Mouse (Mus musculus): Measurements from ENCODE around the gene Cep128.

Cep128 gene

DNA sequence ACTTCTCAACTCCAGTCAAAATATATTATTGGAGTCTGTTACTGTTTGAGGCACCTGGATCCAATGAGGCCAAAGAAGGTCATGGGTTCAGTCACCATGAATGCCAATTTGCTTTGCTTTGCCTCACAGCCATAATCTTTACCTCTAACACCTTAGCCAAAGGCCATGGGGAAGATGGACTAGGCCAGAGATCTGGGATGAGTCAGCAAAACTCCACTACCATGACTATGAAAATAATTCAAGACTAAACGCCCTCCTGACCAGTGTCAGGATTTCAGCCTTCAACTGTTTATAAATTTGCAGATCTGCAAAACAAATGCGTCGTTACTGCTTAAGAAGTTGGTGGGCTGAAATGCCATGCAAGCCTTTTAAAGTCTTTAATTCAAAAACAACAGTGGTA, 76.5 kb downstream of the Cep128 start:
- no peak for DNase-seq (ENCODE audit: low read depth)

DNA sequence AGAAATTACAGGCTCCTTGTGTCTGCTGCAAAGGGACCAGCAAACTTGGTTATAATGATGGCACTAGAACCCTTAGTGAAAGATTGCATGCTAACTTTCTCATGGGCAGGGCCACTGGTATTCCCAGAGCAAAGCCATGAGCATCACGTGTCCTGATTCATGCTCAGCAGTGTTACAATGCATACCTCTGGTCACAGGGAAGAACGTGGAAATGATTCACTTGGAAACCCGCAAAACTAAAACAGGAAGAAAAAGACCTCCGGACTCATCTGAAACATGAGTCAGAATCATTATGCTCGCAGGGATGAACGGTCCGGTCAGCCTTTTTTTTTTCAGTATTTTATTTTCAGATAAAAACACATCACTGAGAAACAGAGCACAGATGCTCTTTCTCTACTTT, 78.4 kb downstream of the Cep128 start:
- DNase-seq (ENCODE audit: low read depth), result peak; percentile 90

DNA sequence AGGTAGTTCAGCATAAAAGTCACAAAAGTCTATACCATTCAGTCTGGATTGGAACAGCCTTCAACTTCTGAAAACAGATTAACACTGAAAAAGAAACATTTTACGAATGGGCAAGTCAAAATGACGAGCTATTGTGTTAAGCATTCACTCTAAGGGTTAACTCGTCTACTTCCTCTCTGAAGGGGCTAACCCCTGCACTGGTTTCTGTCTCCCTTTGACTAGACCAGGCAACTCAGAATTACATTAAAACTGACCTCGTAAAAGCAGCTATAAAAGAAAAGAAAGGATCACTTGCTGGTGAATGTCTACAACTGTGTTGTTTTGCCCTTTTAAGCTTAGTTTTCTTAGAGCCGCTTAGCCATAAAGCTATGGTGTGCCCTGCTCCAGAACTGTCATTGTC, 79.2 kb downstream of the Cep128 start:
- no peak for DNase-seq (ENCODE audit: low read depth)

DNA sequence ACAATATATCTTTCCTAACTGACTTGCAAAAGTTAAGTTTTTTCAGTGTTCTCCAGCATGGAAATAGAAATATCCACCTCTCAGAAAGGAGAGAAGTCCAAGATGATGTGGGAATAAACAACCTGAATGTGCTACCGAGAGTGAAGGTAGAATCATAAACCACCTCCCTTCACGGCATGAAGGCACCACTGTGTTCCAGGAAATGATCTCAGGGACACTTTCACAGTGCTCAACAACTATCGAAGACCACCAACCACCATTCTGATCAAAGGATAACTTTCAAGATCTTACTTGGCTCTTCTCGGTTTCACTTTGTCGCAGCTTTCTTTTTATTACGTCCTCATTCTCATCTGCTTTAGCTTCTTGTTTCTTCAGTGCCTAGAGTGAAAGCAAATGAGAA, 85.5 kb downstream of the Cep128 start:
- DNase-seq (ENCODE audit: low read depth), result no peak

DNA sequence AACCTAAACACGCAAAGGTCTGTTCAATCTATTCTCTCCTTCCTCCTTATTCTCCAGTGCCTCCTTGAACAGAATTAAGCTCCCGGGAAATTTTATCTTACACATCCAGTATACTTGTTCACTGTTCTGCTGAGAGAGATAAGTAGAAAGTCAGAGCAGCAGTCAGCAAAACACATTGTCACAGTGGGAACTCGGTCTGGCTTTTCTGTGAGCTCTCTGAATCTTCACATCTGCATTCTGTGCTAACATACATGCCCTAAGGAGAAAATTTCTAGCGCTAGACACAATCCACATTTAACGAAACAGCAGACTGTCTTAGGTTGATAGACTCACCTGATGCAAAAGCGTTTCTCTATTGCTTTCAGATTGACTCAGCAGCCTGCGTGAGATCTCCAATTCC, 88.3 kb downstream of the Cep128 start:
- DNase-seq (ENCODE audit: low read depth), result no peak

DNA sequence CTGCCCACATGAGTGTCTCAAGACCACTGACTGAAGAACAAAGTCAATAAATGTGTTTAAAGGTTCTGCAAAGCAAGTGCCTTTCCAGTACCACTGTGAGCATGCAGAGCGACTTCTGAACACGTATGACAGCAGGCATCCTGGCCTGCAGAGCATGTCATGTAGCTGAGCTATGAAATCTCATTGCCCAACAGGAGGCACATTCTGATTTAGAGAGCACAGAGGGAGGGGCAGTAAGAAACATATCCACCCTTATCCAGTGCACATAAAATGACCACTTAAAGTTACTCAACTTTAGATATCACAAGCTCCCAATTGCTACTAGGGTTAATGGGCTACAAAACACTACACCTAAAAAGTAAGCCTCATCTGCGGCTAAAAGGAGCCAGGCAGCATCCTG, 88.8 kb downstream of the Cep128 start:
- no peak for DNase-seq (ENCODE audit: low read depth)

DNA sequence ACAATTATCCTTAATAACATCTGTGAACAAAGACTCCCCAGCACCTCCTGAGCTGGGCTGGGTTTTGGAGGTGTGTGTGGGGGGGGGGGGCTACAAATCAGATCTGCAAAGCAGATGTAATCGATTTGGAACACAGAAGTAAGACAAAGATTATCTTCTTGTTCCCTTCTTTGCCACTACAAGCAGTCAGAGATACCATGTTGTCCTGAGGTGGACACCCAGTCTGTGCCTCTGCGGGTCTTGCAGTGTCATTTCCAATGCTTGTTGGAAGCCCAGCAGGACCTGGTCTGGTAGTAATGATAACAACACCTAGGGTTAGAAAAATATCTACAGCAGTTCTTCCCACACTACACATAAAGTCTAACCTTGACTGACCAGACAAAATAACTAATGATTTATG, 110.3 kb downstream of the Cep128 start:
- no peak for DNase-seq (ENCODE audit: low read depth)

DNA sequence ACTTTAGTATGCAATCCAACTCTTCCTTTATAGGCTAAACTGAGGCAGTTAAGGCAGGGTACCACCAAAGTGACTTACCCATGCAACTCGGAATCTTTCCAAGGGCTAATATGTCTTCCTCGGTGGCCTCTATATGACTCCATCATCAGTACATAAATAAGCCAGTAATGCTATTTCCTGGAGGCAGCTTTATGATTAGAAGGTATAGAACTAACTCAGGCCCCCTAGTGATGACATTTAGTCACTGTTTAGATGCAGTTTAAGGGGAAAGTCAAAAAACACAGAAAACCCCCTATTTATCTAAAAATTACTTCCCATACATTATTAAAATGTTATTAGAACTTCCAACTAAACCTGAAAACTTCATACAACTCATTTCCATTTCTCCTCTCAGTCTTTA, 114.6 kb downstream of the Cep128 start:
- peak; percentile 28 for DNase-seq (ENCODE audit: low read depth)

DNA sequence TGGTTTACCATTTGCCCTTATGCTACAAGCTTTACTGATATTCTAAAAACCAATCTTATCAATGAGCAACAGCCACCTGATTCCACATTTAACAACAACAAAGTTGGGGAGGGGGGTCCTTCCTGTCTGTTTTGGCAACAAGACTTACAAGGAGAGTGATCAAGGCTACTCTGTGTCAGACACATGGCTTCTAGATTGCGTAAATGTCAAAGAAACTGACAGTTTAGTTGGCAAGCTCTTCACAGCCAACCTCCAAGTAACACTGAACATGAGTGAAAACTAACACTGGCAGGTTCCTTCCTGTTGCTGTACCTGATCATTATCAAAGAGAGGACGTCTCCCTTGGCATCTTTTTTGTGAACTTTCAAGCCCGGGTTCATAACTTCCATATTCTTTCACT, 115.2 kb downstream of the Cep128 start:
- peak; percentile 88 for DNase-seq (ENCODE audit: low read depth)

DNA sequence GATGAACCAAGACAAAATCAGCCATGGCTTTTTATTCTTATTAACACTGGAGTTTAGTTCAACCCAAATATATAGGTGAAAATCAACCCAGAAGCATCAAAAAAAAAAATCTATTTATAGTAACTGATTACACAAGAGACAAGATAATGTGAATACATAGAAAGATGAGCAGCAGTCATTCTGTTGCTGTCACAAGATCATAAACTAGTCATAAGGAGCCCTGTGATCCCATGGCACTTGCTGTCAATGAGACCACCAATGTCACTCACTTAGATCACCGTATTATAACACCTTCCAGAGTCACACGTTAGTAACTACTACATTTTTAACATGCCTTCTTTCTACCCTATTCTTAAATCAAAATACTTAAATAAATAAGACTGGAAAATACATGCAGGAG, 118.2 kb downstream of the Cep128 start:
- no peak for DNase-seq (ENCODE audit: low read depth)

DNA sequence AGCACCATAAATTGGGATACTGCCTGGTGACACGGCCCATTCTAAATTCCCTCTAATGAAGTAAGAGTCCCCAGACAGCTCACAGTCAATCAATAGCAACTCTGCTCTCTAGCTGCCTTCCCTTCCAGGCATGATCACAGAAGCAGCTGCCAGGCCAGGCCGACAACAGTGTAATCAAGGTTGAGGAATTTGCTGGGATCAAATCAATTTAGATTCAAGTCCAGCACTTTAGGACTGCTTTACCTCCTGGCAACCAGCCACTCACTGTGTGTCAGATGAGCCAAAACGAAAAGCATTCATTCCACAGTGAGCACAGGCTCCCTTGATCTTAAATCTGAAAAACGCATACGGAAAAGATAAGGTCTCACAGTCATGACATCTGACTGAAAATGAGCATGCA, 118.7 kb downstream of the Cep128 start:
- no peak for DNase-seq (ENCODE audit: low read depth)

DNA sequence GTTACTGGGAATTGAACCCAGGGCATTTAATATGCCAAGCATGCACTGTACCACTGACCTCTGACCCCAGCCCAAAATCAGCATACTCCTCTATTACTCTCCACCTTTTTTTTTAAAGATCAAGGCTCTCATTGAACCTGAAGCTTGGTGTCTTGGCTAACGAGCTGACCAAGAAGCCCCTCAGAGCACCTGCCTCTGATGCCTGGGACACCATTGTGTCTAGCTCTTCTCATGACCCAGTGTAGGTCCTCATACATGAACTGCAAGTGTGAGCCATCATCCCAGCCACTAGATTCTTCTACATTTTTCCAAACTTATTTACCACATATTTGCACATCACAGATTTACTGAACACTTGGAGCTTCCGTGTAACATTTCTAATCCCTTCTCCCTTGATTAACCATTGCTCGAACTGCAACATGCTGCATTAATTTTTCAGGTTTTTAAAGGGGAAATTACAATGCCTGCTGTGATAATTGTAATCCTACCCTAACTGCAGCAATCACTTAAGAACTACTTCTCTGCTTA, 119.3 kb downstream of the Cep128 start:
- no peak for DNase-seq (ENCODE audit: low read depth)

DNA sequence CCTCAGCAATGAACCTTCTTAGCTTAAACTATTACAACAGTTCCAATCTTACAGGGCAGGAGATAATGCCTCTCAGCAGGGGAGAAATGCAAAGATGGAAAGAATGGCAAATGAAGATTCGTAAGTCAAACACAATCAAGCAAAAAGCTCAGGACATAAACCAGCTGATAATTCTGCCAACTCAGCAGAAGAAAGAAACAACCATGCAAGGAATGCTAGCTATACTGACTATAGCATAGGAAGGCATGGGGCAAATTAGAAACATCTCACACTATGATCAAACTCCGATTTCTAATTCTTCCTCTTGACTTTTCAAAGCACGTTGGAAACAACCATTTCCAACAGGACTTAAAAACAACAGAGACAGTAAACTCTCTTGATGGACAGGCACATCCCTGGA, 120.5 kb downstream of the Cep128 start:
- DNase-seq (ENCODE audit: low read depth), result no peak

DNA sequence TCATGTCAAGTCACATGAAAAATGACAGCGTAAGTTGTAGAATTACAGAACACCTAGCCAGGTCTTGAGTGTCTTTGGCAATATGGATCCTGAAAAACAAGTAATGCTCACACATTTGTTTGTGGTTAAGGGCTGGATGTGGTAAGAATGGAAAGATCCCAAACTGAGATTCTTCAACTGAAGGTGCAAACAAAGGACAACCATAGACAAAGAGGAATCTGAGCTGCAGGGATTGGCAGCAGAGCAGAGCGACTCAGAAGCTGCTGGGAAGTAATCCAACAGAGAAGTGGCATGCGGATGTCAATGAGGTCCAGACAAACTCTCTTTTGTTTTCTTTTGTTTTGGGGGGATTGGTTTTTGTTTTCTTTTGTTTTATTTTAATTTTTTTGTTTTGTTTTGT, 121.4 kb downstream of the Cep128 start:
- DNase-seq (ENCODE audit: low read depth), result peak; percentile 17

DNA sequence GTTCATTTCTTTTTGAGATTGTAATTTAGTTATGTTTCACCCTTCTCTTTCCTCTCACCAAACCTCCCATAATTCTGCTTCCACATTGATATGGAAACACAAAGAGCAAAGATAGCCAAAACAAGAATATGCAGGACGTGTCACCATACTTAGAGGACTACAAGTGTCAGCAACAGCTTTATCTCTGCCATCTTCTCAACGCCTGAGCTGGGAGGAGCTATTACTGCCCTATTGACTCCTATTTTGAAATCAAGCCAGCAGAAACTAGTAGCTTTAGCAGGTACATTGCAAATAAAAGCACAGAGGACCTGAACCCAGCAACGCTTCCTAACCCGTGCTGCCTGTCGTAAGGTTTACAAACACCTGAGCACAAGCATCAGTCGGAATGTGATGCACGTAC, 127.9 kb downstream of the Cep128 start:
- peak; percentile 29 for DNase-seq (ENCODE audit: low read depth)

DNA sequence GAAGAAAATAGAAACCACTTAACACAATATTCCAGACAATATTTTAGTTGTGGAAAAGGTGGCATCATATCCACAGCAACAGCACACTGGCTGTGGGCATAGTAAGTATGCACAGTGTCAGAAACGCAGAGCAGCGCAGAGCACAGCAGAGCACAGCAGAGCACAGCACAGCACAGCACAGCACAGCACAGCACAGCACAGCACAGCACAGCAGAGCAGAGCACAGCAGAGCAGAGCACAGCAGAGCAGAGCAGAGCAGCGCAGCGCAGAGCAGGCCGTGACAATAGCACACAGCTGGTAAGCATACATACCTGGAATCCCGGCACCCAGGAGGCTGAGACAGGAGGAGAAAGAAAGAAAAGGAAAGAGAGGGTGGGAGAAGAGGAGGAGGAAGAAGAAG, 129.4 kb downstream of the Cep128 start:
- DNase-seq (ENCODE audit: low read depth), result no peak

DNA sequence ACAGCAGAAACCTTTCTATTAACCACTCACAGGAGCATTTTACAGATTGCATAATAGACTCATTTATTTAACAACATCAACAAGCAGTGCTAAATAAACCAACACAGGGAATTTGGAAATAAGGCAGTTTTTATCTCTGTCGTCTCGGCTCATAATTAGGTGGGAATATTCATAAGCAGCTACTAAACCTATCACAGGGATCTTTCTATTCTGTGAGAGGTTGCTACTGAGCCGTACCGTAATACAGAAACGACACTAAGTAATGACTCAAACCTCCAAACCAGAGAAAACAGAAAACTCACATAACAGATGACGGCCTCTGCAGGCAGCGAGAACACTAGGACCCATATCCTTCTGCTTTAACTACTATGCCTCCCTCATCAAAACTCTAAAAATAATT, 163.6 kb downstream of the Cep128 start:
- no peak for DNase-seq (ENCODE audit: low read depth)

DNA sequence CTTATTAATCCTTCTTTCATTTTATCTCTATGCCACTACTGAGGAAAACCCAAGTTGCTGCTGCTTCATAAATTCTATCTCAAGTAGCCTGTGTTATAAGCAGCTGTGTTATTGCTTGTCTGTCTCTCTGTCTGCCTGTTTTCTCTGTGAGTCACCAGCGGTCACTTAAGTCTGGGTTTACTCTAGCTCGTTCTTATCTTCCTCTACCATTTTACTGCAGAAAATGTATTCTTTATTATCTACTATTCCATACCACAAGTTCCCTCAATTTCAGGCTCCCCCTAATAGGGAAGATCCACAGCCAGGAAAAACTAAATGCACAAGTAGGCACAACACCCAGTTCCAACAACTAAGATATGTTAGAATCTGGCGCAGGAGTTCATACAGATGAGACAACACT, 178.7 kb downstream of the Cep128 start:
- peak; percentile 17 for DNase-seq (ENCODE audit: low read depth)

DNA sequence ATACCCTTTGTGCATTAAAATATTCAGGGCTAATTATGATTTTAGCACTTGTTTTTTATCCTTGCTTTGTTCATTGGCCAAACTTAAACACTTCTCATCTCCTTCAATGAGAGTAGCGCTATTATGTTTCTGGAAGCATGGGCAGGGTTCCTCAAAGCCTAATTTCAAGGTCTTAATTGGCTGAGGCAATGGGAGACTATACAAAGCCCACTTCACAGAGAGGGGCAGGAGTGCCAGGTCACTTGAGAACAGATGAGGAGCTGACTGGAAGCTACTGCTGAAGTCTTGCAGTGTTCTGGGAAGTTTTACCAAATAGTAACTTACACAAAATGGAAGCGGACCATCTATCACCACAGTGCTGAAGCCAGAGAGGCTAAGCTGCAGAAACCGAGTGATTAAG, 179.9 kb downstream of the Cep128 start:
- no peak for DNase-seq (ENCODE audit: low read depth)

DNA sequence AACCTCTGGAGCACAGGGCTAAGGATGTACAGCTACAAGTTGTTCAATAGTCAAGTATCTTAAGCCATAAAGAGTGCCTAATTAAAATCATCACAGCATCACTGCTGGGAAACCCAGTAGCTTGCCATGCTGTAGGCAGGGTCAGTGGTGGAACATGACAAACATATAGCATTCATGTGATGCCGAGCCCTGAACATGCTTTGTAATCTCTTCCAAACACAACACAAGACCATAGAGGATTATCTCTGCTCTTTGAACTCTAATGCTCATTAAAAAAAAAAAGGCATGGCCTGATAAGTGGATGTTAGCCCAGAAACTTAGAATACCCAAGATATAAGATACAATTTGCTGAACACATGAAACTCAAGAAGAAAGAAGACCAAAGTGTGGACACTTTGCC, 181.7 kb downstream of the Cep128 start:
- no peak for DNase-seq (ENCODE audit: low read depth)

DNA sequence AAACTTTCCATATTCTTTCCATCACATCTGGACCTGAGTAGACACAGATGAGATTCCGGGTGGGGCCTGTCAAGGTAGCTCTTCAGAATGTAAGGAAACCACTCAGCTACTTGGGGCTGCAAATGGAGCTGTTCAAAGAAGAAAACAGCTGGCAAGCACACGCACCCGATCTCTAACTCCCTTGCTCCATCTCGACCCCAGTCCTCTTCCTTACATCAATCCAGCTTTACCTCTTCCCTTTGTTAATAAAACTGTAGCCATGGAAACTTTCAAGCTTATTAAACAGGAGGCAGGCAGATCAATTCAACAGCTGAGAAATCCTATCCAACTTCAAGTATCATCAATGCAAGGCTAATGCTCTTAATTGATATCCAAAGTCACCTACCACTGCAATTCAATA, 195.1 kb downstream of the Cep128 start:
- no peak for DNase-seq (ENCODE audit: low read depth)

DNA sequence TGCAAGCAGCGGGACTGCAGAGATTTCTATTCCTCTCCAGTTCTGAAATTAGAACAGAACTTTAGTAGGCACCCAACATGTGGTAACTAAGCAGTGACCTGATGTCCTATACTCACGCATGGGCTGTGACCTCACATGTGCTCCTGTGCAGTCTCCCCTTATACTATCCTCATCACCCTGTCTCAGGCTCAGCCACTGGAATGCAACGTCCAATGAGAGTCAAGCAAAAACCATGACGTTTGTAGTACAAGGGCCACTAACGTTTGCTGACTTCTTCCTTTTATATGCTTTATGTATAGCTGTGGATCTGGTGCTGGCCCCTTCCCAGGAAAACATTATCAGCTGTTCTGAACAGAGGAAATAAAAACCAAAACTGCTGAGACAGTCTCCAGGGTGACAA, 198.6 kb downstream of the Cep128 start:
- no peak for DNase-seq (ENCODE audit: low read depth)

DNA sequence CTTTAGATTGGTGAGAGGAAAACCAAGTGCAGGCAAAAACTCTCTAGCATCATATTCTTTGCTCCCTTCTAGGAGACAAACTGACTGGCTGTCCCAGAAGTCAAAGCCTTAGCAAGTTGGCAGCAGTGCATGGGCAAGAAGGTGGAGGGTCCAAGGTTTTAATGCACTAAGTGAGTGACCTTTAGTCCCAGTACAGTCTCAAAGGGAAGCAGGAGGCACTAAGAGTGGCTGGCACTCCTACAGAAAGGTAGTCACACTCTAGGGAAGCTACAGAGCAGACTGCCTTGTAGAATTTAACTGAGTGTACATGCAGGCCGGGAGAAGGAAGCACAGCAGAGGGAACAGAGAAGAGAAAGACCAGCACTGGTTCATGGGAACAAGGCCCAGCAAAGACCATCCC, 199.6 kb downstream of the Cep128 start:
- DNase-seq (ENCODE audit: low read depth), result no peak

DNA sequence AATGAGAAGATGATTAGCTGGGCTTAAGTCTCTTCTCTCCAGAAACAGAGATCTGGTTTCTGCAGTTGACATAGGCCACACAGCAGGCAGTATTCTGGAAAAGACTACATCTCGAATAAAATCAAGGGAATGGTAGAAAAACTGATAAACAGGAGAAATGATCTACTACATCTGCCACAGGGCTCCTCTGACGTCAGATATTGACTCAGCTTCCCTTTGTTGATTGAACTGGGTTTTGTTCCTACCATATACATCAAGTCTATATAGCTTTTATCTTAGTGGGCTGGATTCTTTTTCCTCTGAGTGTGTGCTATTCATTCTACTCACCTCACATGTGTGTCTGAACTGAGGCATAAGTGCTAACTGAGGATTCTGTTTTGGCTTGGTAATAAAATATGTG, 200.3 kb downstream of the Cep128 start:
- no peak for DNase-seq (ENCODE audit: low read depth)

DNA sequence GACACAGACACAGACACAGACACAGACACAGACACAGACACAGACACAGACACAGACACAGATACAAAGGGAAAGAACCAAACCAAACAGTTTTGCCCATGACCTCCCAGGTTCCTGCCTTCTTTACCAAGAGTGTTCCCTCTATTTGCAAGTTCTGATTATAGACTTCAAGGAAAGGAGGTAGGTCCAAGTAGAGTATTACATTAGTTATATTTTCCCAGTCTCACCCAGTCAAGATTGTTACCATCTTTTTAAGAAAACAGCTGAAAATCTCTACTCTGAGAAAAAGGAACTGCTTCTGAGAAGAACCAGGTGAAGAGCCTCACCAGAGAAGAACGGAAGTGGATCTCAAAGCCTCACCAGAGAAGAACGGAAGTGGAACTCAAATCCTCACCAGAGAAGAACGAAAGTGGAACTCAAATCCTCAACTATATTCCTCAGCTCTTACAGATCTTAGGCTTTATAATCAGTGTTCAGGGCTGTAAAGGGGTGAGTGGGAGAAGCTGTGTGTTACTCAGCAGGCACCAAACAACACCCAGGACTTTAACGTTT, 200.8 kb downstream of the Cep128 start:
- no peak for DNase-seq (ENCODE audit: low read depth)

All from 416B (cell line).